Mouse (Mus musculus): ENCODE data around the gene Lonrf2. TPM values are rescaled to one million over a fixed set of nuclear protein-coding genes. Genes with fewer than 3 reads are reported as not detected.

The Lonrf2 gene
- total RNA-seq, 2 experiments from 2014 or later, result 3.0 to 3.7 TPM

- DNase-seq (ENCODE audit: low spot score in 2 of 2), result no peak
Observed at GRCm38 (mm10) chr1:38770676-38771075, 65.8 kb downstream of the Lonrf2 start.

GRCm38 (mm10) chr1:38769920-38770319, 66.6 kb downstream of the Lonrf2 start:
- peak; percentile 57 to 66 for DNase-seq (ENCODE audit: low spot score in 2 of 2)

- DNase-seq (ENCODE audit: low spot score in 2 of 2), result peak; percentile 61 to 74
Observed at GRCm38 (mm10) chr1:38767812-38768211, 68.7 kb downstream of the Lonrf2 start.

- DNase-seq (ENCODE audit: low spot score in 2 of 2), result peak in 1 of 2 experiments; percentile 29
Observed at GRCm38 (mm10) chr1:38766661-38767572, 69.6 kb downstream of the Lonrf2 start.

- no peak for DNase-seq (ENCODE audit: low spot score in 2 of 2)
Observed at GRCm38 (mm10) chr1:38766254-38766653, 70.3 kb downstream of the Lonrf2 start.

GRCm38 (mm10) chr1:38763960-38764613, 72.4 kb downstream of the Lonrf2 start:
- DNase-seq (ENCODE audit: low spot score in 2 of 2), result no peak

GRCm38 (mm10) chr1:38760424-38760823, 76.1 kb downstream of the Lonrf2 start:
- no peak for DNase-seq (ENCODE audit: low spot score in 2 of 2)

GRCm38 (mm10) chr1:38757791-38758403, 78.6 kb downstream of the Lonrf2 start:
- no peak for DNase-seq (ENCODE audit: low spot score in 2 of 2)

- DNase-seq (ENCODE audit: low spot score in 2 of 2), result no peak
Observed at GRCm38 (mm10) chr1:38743863-38744262, 92.6 kb downstream of the Lonrf2 start.

Other genes with a start within 250 kb of the Lonrf2 start
- 10 to 100 TPM; 11.4 to 14.2 TPM for gene Aff3, start 171.8 kb downstream of the Lonrf2 start, total RNA-seq (2021)
- gene Chst10, start 61.5 kb upstream of the Lonrf2 start, total RNA-seq (2021), result 1 to 10 TPM; 1.6 to 1.7 TPM
- gene Nms, start 102.4 kb upstream of the Lonrf2 start, total RNA-seq (2021), result not detected
- gene Pdcl3, start 148.9 kb upstream of the Lonrf2 start, total RNA-seq (2021), result 10 to 100 TPM; 87.1 to 93.4 TPM

Data from gastrocnemius, postnatal 4 days (tissue).